Mouse (Mus musculus) olfactory bulb, adult 2 months (tissue): ENCODE measurements around the gene Saa1.

Experiments used
- CTCF ChIP-seq: fragments of 200-500 bp; IDR thresholded peaks from 2 replicates; pipeline ENCODE4 v1.5.1; 2012; ENCODE audit warnings: low read depth, mild to moderate bottlenecking, low read length, moderate library complexity; ENCODE audit not compliant: insufficient read depth
- POLR2A ChIP-seq: fragments of 200-500 bp; IDR thresholded peaks from 2 replicates; pipeline ENCODE4 v1.6.1; 2012; ENCODE audit warnings: mild to moderate bottlenecking, low read depth, low read length, moderate library complexity; ENCODE audit not compliant: insufficient read depth

GRCm38 (mm10) chr7:46700521-46701025, 42.2 kb downstream of the Saa1 start:
- no peak for TF ChIP-seq CTCF
- TF ChIP-seq POLR2A: no peak
